Mouse (Mus musculus) ES-Bruce4 (cell line): ENCODE data around the gene Ddx17. TPM values are rescaled to one million over a fixed set of nuclear protein-coding genes. Genes with fewer than 3 reads are reported as not detected.

ENCODE experiments used
- H3K27ac ChIP-seq: 2 replicates; pipeline ENCODE4 v1.5.1; 2012; ENCODE audit warnings: low read length, inconsistent platforms; ENCODE audit not compliant: insufficient read depth
- H3K27me3 ChIP-seq: 2 replicates; pipeline ENCODE4 v1.6.1; 2012; ENCODE audit warnings: mild to moderate bottlenecking, low read length, inconsistent platforms; ENCODE audit not compliant: control insufficient read depth, poor library complexity, insufficient read depth, severe bottlenecking
- H3K36me3 ChIP-seq: 2 replicates; pipeline ENCODE4 v1.6.1; 2012; ENCODE audit warnings: inconsistent platforms, mild to moderate bottlenecking, low read length, moderate library complexity; ENCODE audit not compliant: control insufficient read depth, poor library complexity, insufficient read depth, severe bottlenecking
- H3K4me1 ChIP-seq: one replicate; pipeline ENCODE4 v1.8.1; 2011; ENCODE audit warnings: low read length; ENCODE audit not compliant: control insufficient read depth, insufficient read depth
- H3K4me3 ChIP-seq: 2 replicates; pipeline ENCODE4 v1.5.1; 2011; ENCODE audit warnings: low read depth, mild to moderate bottlenecking, low read length
- H3K9ac ChIP-seq: 2 replicates; pipeline ENCODE4 v1.6.1; 2012; ENCODE audit warnings: low read depth, mild to moderate bottlenecking, inconsistent platforms; ENCODE audit not compliant: poor library complexity, severe bottlenecking
- H3K9me3 ChIP-seq: replicated peaks from 2 replicates; pipeline ENCODE4 v1.6.1; 2012; ENCODE audit warnings: mild to moderate bottlenecking, low read length, inconsistent platforms; ENCODE audit not compliant: control insufficient read depth, poor library complexity, insufficient read depth, severe bottlenecking
- CTCF ChIP-seq: IDR thresholded peaks from one replicate; pipeline ENCODE4 v1.8.1; 2011; ENCODE audit warnings: low read depth, low read length
- EP300 ChIP-seq: IDR thresholded peaks from 2 replicates; pipeline ENCODE4 v1.6.1; 2011; ENCODE audit warnings: low read depth, low read length; ENCODE audit not compliant: insufficient read depth
- POLR2A ChIP-seq: IDR thresholded peaks from one replicate; pipeline ENCODE4 v1.8.1; 2011; ENCODE audit warnings: low read length; ENCODE audit not compliant: insufficient read depth
- polyA plus RNA-seq: library from polyadenylated mRNA; stranded (reverse); fragments of >200 nt; gene quantifications from 2 replicates; pipeline ENCODE4 v1.2.4, GENCODE M21; 2011; ENCODE audit warnings: low read depth; ENCODE audit not compliant: missing spikeins, insufficient read depth, insufficient read length

Ddx17 gene
- polyA plus RNA-seq, 1 experiment = 392 TPM

DNA sequence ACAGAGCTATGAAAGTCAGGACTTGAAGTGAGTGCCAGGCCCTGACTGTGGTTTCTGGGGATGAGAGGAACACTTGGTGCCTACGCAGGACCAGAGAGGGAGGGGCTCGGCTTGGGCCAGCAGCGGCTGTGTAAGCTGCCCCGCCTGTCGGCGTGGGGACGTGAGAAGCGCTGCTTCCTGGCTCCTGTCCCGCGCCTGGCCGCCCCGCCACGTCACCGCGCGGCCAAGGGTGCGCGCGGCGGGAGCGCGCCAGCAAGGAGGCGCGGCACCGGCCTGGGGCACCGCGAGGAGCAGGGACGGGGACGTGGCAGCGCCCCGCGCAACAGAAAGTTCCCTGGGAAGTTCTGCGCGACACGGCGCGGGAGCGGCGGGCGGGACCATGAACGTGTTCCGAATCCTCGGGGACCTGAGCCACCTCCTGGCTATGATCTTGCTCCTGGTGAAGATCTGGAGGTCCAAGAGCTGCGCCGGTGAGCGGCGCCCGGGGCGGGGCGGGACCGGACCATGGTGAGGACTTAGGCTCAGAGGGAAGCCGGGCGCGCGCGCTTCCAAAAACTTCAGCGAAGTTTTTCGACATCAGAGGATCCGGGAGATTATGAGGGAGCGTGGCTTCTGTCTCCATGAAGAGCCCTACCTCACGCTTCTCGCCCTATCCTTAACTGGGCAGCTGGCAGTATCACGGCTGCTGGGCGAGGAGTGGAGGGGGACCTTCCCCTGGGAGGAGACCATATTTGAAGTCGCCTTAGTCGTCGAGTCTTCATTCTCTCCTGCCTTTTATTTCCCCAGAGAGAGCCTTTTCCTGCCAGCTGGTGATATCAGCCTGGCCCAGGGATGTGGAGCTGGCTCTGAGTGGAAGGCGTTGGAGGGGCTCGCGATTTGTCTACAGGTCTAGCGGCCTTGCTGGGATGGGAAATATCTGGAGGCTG is 30.1 kb downstream of the Ddx17 start, which contains the start of gene Kdelr3:
Gene Kdelr3, plus strand, starts transcription at position 241 of the 926 bp plus-strand sequence.
- peak within 1 kb of the TSS; percentile 58 for H3K9ac ChIP-seq
- H3K4me3 ChIP-seq = peak within 1 kb of the TSS; percentile 77
- H3K4me1 ChIP-seq = peaks cover 2% of the 10 kb centered on the region
- no peaks in the 10 kb centered on the region for H3K27me3 ChIP-seq
- no peak for TF ChIP-seq EP300
- TF ChIP-seq POLR2A = no peak
- no peak for TF ChIP-seq CTCF
- H3K36me3 ChIP-seq = no peaks in the 10 kb centered on the region
- H3K9me3 ChIP-seq = no peaks in the 10 kb centered on the region
- H3K27ac ChIP-seq = no peak within 1 kb of the TSS

DNA sequence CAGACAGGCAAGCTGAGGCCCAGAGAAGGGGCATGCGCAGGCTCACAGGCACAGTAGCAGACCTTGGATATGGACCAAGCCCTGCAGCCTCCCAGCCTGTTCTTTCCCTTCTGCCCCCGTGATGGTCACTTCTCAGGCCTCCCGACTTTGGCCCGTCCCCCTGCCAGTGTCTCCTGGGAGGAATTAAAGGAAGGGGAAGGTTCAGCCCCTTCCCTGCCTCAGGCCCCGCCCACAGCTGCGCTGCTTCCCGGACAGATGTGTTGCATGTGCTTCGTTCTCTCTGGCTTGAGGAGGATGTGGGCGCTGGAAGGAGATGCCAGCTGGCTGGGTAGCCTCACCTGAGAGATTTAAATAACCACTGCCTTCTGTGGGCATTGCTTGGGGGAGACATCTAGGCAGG is 32.6 kb downstream of the Ddx17 start:
- Histone ChIP-seq H3K4me1 (no peaks in the 10 kb centered on the region), H3K27ac (no peak overlapping the region), H3K36me3 (no peaks in the 10 kb centered on the region), H3K9ac (no peak overlapping the region), H3K27me3 (no peaks in the 10 kb centered on the region), H3K9me3 (no peaks in the 10 kb centered on the region), H3K4me3 (no peak overlapping the region)
- TF ChIP-seq EP300 = no peak
- no peak for TF ChIP-seq CTCF
- TF ChIP-seq POLR2A = peak; percentile 12

DNA sequence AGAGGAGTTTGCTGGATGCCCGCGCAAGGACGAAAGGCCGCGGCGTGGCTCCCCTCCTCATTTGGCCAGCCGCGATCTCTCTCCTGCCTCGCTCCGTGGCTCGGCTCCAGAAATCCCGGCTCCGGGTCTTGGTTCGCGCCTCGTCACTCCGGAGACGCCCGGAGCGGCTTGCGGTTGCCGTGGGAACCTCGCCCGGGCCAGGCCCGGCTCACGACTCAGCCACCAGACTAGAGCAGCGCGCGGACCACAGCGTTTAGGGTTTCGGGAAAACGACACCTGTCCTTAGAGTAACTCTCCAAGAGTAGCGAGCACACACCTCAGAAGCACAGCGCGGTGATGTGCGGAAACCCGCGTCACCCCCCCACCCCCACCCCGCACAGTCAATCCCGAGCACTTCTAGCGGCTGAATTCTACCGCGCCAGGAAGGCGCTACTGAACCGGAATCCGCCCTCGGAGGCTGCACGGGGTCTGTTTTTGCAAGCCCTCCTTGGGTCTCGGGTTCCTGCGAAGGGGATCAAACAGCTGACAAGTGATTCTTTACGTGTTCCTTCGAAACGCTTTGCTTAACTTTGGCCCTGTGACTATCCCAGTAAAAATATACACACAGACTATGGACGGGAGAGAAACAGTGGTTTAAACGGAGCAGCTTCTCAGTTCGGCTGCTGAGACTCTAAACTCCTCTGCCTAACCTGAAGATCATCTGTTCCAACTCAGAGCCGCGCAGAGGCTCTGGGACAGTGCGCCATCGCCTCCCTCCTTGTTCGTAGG is 34.8 kb downstream of the Ddx17 start:
- H3K4me1 ChIP-seq = no peaks in the 10 kb centered on the region

DNA sequence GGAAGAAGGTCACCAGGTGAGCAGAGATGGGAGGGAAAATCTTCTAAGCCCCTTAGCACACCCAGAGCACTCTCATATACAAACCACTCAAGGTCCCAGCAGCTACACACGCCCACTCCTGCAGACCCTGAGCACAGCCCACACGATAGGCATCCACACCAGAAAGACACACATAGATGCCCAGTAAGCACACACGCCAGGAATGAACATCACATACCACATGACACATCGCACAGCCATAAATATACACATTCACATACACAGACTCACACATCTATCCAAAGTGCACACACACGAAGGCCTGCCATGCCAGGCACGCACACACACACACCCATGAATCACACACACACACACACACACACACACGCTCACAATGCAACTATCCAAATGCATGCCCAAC is 36.1 kb downstream of the Ddx17 start:
- Histone ChIP-seq H3K36me3 (no peaks in the 10 kb centered on the region), H3K4me1 (peaks cover 2% of the 10 kb centered on the region), H3K27me3 (no peaks in the 10 kb centered on the region), H3K4me3 (no peak overlapping the region), H3K27ac (no peak overlapping the region), H3K9me3 (no peaks in the 10 kb centered on the region), H3K9ac (no peak overlapping the region)
- no peak for TF ChIP-seq EP300
- no peak for TF ChIP-seq POLR2A
- no peak for TF ChIP-seq CTCF

More for the DNA sequence above, 34.8 kb downstream of the Ddx17 start:
- Histone ChIP-seq H3K9me3 (no peaks in the 10 kb centered on the region), H3K36me3 (no peaks in the 10 kb centered on the region), H3K27me3 (no peaks in the 10 kb centered on the region), H3K9ac (0 out of 2 replicates have a peak overlapping the region, but pooled peaks have one; percentile 5), H3K4me3 (peak overlapping the region; percentile 48), H3K27ac (no peak overlapping the region)
- TF ChIP-seq EP300 = no peak
- TF ChIP-seq CTCF = no peak
- no peak for TF ChIP-seq POLR2A

DNA sequence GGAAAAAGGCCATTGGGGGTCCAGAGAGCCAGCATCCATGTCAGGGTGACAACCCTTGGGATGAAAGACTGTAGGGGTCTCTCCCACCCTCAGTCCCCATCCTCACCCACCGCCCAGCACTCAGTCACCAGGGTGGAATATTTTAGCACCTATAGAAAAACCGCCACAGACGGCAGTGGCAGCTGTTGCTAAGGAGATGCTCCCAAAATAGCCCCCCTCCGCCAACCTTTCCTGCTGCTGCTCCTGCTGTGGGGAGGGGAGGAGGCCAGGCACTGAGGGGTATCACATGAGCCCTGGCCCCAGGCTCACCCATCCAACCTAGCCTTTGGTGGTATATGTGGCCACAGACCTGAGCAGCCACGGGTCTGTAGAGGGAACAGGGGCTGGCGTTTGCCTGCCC is 36.5 kb downstream of the Ddx17 start:
- Histone ChIP-seq H3K9ac (no peak overlapping the region), H3K36me3 (no peaks in the 10 kb centered on the region), H3K4me3 (no peak overlapping the region), H3K27ac (no peak overlapping the region), H3K4me1 (peaks cover 2% of the 10 kb centered on the region), H3K9me3 (no peaks in the 10 kb centered on the region), H3K27me3 (no peaks in the 10 kb centered on the region)
- no peak for TF ChIP-seq CTCF
- no peak for TF ChIP-seq EP300
- no peak for TF ChIP-seq POLR2A
